17 mouse cellular contexts compared by ENCODE assay signal in the genomic region with DNA sequence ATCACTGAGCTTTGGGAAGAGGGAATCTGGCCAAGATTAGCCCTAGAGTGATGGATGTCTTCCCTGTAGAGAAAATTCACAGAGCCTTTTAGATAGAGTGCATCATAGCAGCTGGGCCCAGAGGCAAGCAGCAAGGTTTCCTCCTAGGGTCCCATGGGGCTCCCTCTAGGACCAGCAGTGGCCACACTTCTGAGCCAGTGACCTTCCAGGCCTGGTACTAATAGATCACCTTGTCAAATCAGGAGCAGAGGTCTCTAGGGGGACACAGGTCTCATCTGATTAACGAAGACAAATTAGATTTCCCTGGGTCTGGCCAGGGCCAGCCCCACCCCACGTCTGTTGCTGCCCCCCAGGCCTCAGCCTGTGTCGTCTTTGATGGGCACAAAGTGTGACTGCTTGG. TPM values are rescaled to one million over a fixed set of nuclear protein-coding genes. Genes with fewer than 3 reads are reported as not detected.
DNase-seq lines count a peak whose midpoint lies in the region; ATAC-seq and TF ChIP-seq lines count a peak whose summit lies in the region.
"Had no signal": no experiment of that assay in that cellular context is flagged by ENCODE, and none has a peak within 500 bp of the region (broad histone marks: within the 10 kb centered on the region; RNA-seq: fewer than 3 reads in every experiment).

No protein-coding gene starts in this region.

- 76% methylated on average over 3 of the region's 3 CpGs for WGBS in heart, adult 2 months
- 49% methylated on average over 3 of the region's 3 CpGs for WGBS in intestine, embryonic 15.5 days

- H3K79me2 ChIP-seq in heart, adult 2 months (replicated peaks; ENCODE audit: control insufficient read depth, insufficient read depth, low read length): no peaks in the 10 kb centered on the region
- peaks cover 7% of the 10 kb centered on the region for H3K79me2 ChIP-seq in CH12.LX (replicated peaks; ENCODE audit: control insufficient read depth, extremely low read depth, insufficient read depth, poor library complexity, severe bottlenecking)

- TF ChIP-seq POLR2A in heart, adult 2 months (IDR thresholded peaks at IDR 0.05; ENCODE audit: insufficient read depth, low read depth, low read length): no peak
- TF ChIP-seq POLR2A in CH12.LX (IDR thresholded peaks at IDR 0.05; ENCODE audit: low read depth, low read length): no peak

- no peak for TF ChIP-seq EP300 in heart, adult 2 months (IDR thresholded peaks at IDR 0.05; ENCODE audit: insufficient read depth, low read depth, low read length)
- no peak; the same call in 1 of the 2 replicates for TF ChIP-seq EP300 in CH12.LX (IDR thresholded peaks at IDR 0.05; ENCODE audit: low read length)

- peaks cover 23% of the 10 kb centered on the region for H3K4me1 ChIP-seq in heart, adult 2 months (ENCODE audit: control insufficient read depth, insufficient read depth, low read length)
- peaks cover 41 to 87% of the 10 kb centered on the region in 2 experiments for H3K4me1 ChIP-seq in CH12.LX (ENCODE audit: control insufficient read depth in 1 of 2, insufficient read depth in 2 of 2)
- H3K4me1 ChIP-seq in intestine, embryonic 15.5 days (replicated peaks): peaks cover 17% of the 10 kb centered on the region

- intact Hi-C loops in heart, adult 2 months (cut with DNase I): loop anchor here (2.0 to 5.0 kb wide), 2 partner anchors 49 to 83 kb away; no protein-coding TSS in a partner anchor
- intact Hi-C loops in heart, postnatal 25 days (cut with DNase I): no loop called here

- no peak overlapping the region for H3K9ac ChIP-seq in heart, adult 2 months (ENCODE audit: low read depth, low read length)
- H3K9ac ChIP-seq in CH12.LX (ENCODE audit: insufficient read depth, low read depth): no peak overlapping the region
- H3K9ac ChIP-seq in intestine, embryonic 15.5 days: no peak overlapping the region
- H3K9ac ChIP-seq: forebrain, postnatal 0 days; midbrain, embryonic 13.5 days had no signal

- no peak overlapping the region for H3K4me3 ChIP-seq in heart, adult 2 months
- H3K4me3 ChIP-seq in layer of hippocampus, adult 2 months: no peak overlapping the region
- no peak overlapping the region for H3K4me3 ChIP-seq in CH12.LX (replicated peaks in 1 of 3; ENCODE audit: low read depth in 2 of 3, low read length in 2 of 3, poor library complexity in 1 of 3)
- H3K4me3 ChIP-seq in intestine, embryonic 15.5 days (replicated peaks): no peak overlapping the region
- H3K4me3 ChIP-seq: midbrain, embryonic 13.5 days had no signal

- TF ChIP-seq CTCF in heart, adult 2 months (IDR thresholded peaks at IDR 0.05): no peak
- no peak for TF ChIP-seq CTCF in layer of hippocampus, adult 2 months (conservative IDR thresholded peaks at IDR 0.05)
- no peak for TF ChIP-seq CTCF in CH12.LX (conservative IDR thresholded peaks at IDR 0.05 in 1 of 2, IDR thresholded peaks at IDR 0.05 in 1 of 2; ENCODE audit: low read depth in 2 of 2, low read length in 2 of 2)

- 0 out of 2 replicates have a peak, but pooled peaks have one; percentile 17 for ATAC-seq in intestine, embryonic 15.5 days
- ATAC-seq in CD4-positive, CD25-positive, alpha-beta regulatory T cell, adult 4 months: no peak
- ATAC-seq: midbrain, embryonic 13.5 days had no signal

- H3K9me3 ChIP-seq in CH12.LX (replicated peaks; ENCODE audit: low read length): no peaks in the 10 kb centered on the region
- no peaks in the 10 kb centered on the region for H3K9me3 ChIP-seq in intestine, embryonic 15.5 days
- H3K9me3 ChIP-seq: midbrain, embryonic 13.5 days had no signal

- H3K36me3 ChIP-seq in heart, adult 2 months (ENCODE audit: control insufficient read depth, insufficient read depth, low read length): peaks cover 3% of the 10 kb centered on the region
- peaks cover 67 to 93% of the 10 kb centered on the region in 2 experiments for H3K36me3 ChIP-seq in CH12.LX (replicated peaks in 1 of 2; ENCODE audit: control insufficient read depth in 1 of 2, insufficient read depth in 1 of 2, low read length in 1 of 2)
- H3K36me3 ChIP-seq in intestine, embryonic 15.5 days: no peaks in the 10 kb centered on the region
- H3K36me3 ChIP-seq: midbrain, embryonic 13.5 days had no signal

- H3K27me3 ChIP-seq in heart, adult 2 months (ENCODE audit: control insufficient read depth, insufficient read depth, low read length): no peaks in the 10 kb centered on the region
- no peaks in the 10 kb centered on the region for H3K27me3 ChIP-seq in CH12.LX (replicated peaks)
- H3K27me3 ChIP-seq in intestine, embryonic 15.5 days (replicated peaks): no peaks in the 10 kb centered on the region
- H3K27me3 ChIP-seq: midbrain, embryonic 13.5 days had no signal

- TF ChIP-seq RAD21 in CH12.LX (IDR thresholded peaks at IDR 0.05; ENCODE audit: low read depth, low read length): no peak

- dilution Hi-C loops in CH12.LX (cut with MboI; ENCODE audit: extremely low pct_ligation_motif_present, extremely low pct_unique_long_range_greater_than_20kb, low sequenced_read_pairs): no loop called here

- in situ Hi-C loops in CH12.LX (cut with MboI; ENCODE audit: low pct_ligation_motif_present, low pct_unique_long_range_greater_than_20kb, low sequenced_read_pairs): no loop called here

- DNase-seq in heart, adult 2 months: no peak
- DNase-seq in heart, postnatal 25 days (ENCODE audit: low spot score): no peak
- DNase-seq in layer of hippocampus, adult 2 months (ENCODE audit: low spot score in 2 of 2): no peak
- DNase-seq in layer of hippocampus, postnatal 36 days: no peak
- DNase-seq in CH12.LX (ENCODE audit: extremely low read depth): no peak
- DNase-seq in adrenal gland, adult 8-10 months: no peak
- DNase-seq: adrenal gland, postnatal 10 days; cerebellum, postnatal 10 days; forebrain, postnatal 0 days; heart, postnatal 10 days; kidney, adult 11 months; liver; lung, postnatal 10 days; thymus, adult 2 months had no signal

- peak overlapping the region; percentile 63 for H3K27ac ChIP-seq in heart, adult 2 months
- H3K27ac ChIP-seq in layer of hippocampus, adult 2 months: peak overlapping the region; percentile 86
- H3K27ac ChIP-seq in CH12.LX (ENCODE audit: insufficient read depth, low read depth): peak overlapping the region; percentile 35; the same call in 1 of the 2 replicates
- peak overlapping the region; percentile 29; the same call in 1 of the 2 replicates for H3K27ac ChIP-seq in intestine, embryonic 15.5 days
- H3K27ac ChIP-seq: midbrain, embryonic 13.5 days had no signal

- H3K4me2 ChIP-seq in CH12.LX (ENCODE audit: insufficient read depth, low read depth, poor library complexity, severe bottlenecking): no peak overlapping the region
- no peak overlapping the region for H3K4me2 ChIP-seq in intestine, embryonic 15.5 days (replicated peaks)
- H3K4me2 ChIP-seq: midbrain, embryonic 13.5 days had no signal

TF ChIP-seq in CH12.LX, 34 proteins besides CTCF, POLR2A, EP300 and RAD21:
- TF ChIP-seq BHLHE40 (IDR thresholded peaks at IDR 0.05; ENCODE audit: low read depth, low read length) (no peak), NELFE (IDR thresholded peaks at IDR 0.05; ENCODE audit: low read depth, low read length) (no peak), ZKSCAN1 (IDR thresholded peaks at IDR 0.05; ENCODE audit: borderline replicate concordance, low read depth, low read length) (no peak)

RNA-seq across cellular contexts. Expression of a gene that starts 31.5 kb away (rescaled TPM):
- total RNA-seq in heart, adult 2 months (2021): 10 to 100 TPM; 19.7 to 22.7 TPM
- polyA plus RNA-seq in heart, adult 2 months (2012; rRNA removed): 46.2 and 46.7 TPM in 2 replicates
- total RNA-seq in heart, postnatal 25 days (2021): 10 to 100 TPM; 21.9 to 23.3 TPM
- total RNA-seq in layer of hippocampus, adult 2 months (2021): 10 to 100 TPM; 33.4 to 37.1 TPM
- total RNA-seq in layer of hippocampus, postnatal 36 days (2021): 10 to 100 TPM; 29.7 to 30.6 TPM
- total RNA-seq in CH12.LX (2012; rRNA removed) (11.2 and 18.4 TPM in 2 replicates), CH12.LX (2014; rRNA removed) (13.0 and 14.9 TPM in 2 replicates)
- polyA plus RNA-seq in CH12.LX (2012; ENCODE audit: insufficient read length, low read depth): 17.8 and 20.8 TPM in 2 replicates
- 24.2 and 25.0 TPM in 2 replicates for polyA plus RNA-seq in intestine, embryonic 15.5 days (2015; fragmentation: Nextera tagmentation; extraction: Ambion mirVana)
- 10 to 100 TPM; 32.5 to 43.7 (median 39.8) TPM for total RNA-seq in adrenal gland, adult 8-10 months (2022)
- 100 to 1,000 TPM in 1 of 2 experiments, 10 to 100 TPM in 1; 71.0 to 112 TPM for polyA plus RNA-seq in CD4-positive, CD25-positive, alpha-beta regulatory T cell, adult 4 months (2017; shearing (Covaris generic))

Comparison
In these comparisons a context has a peak if more than half of its experiments do, and no peak if none do; other contexts are left out.
1. H3K27ac ChIP-seq: peak in every context shown above with its lines; median percentile 86 in layer of hippocampus, adult 2 months; 63 in heart, adult 2 months; 35 in CH12.LX; 29 in intestine, embryonic 15.5 days.